Mouse (Mus musculus): ENCODE results near the gene Plxnd1.

DNA sequence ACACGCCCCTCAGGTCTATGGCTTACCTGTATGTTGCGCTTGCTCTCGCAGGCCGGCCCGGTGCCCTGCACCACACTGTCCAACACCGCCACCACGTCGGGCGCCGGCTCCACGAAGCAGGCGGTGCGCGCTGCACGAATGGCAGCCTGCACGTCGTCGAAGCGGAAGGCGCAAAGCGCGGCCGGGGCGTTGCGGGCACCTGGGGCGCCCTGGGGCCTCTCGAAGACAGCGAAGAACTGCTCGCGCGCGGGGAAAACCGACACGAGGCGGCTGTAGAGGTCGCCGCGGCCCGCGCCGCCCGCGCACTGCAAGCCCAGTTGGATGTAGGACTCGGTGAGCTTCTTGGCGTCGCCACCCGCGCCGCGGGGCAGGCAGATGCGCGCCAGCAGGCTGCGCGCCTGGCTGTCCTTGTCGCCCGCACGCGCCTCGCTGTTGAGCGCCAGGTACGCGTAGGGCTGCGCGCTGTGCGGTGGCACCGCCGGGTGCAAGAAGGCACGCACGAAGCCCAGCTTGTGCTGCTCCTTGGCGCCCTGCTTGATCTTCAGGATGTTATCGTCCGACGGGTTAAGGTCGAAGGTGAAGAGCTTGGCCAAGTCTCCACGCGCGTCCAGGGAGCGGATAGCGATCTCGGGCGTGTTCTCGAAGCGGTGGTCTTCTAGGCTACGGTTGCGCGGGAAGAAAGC lies 1.2 kb downstream of the Plxnd1 start:
- no peak for TF ChIP-seq CTCF (IDR thresholded peaks at IDR 0.05; ENCODE audit: low read depth)
- TF ChIP-seq EP300 (IDR thresholded peaks at IDR 0.05; ENCODE audit: low read depth) = no peak

Data from heart, postnatal 0 days (tissue).